Mouse (Mus musculus) G1E (cell line): ENCODE results near the gene Khdrbs1. TPM values are rescaled to one million over a fixed set of nuclear protein-coding genes. Genes with fewer than 3 reads are reported as not detected.

Experiments used
- ATAC-seq: 2 replicates; pipeline ENCODE4 v1.8.0; 2016; ENCODE audit warnings: mild to moderate bottlenecking; ENCODE audit not compliant: insufficient number of reproducible peaks, poor library complexity, low FRiP score, severe bottlenecking; ENCODE audit errors: extremely low read depth
- DNase-seq: peaks from one replicate; pipeline ENCODE4 v3.0.0; 2012; ENCODE audit warnings: low spot score
- H3K27me3 ChIP-seq: 2 replicates; pipeline ENCODE4 v1.6.1; 2012; ENCODE audit warnings: mild to moderate bottlenecking, low read length, inconsistent platforms; ENCODE audit not compliant: insufficient read depth
- H3K36me3 ChIP-seq: replicated peaks from 2 replicates; pipeline ENCODE3; 2012; ENCODE audit warnings: mild to moderate bottlenecking, inconsistent platforms
- H3K4me1 ChIP-seq: 2 replicates; pipeline ENCODE4 v1.6.1; 2012; ENCODE audit warnings: low read depth, low read length, inconsistent platforms, mixed read lengths; ENCODE audit not compliant: insufficient read depth
- H3K4me3 ChIP-seq: 2 replicates; pipeline ENCODE4 v1.5.1; 2012; ENCODE audit warnings: low read depth, mild to moderate bottlenecking, inconsistent platforms, low read length, moderate library complexity, mixed read lengths
- H3K9me3 ChIP-seq: replicated peaks from 2 replicates; pipeline ENCODE4 v1.6.1; 2012; ENCODE audit warnings: inconsistent platforms
- CTCF ChIP-seq: IDR thresholded peaks from 2 replicates; pipeline ENCODE4 v1.5.1; 2012; ENCODE audit warnings: low read depth, low read length, inconsistent platforms, mixed read lengths
- GATA1 ChIP-seq: IDR thresholded peaks from 2 replicates; pipeline ENCODE4 v1.6.1; 2012; ENCODE audit warnings: borderline replicate concordance, low read length, inconsistent platforms, mixed read lengths
- GATA2 ChIP-seq: IDR thresholded peaks from 2 replicates; pipeline ENCODE4 v1.6.1; 2012; ENCODE audit warnings: low read depth, low read length, inconsistent platforms, borderline replicate concordance
- POLR2AphosphoS5 ChIP-seq: IDR thresholded peaks from 2 replicates; pipeline ENCODE4 v1.6.1; 2012; ENCODE audit warnings: low read depth, low read length, inconsistent platforms; ENCODE audit not compliant: insufficient replicate concordance
- TAL1 ChIP-seq: conservative IDR thresholded peaks from 2 replicates; pipeline ENCODE4 v1.6.1; 2012; ENCODE audit warnings: low read depth, low read length, inconsistent platforms, mixed read lengths
- polyA plus RNA-seq: library from polyadenylated mRNA; stranded (reverse); fragments of >175 nt; gene quantifications from 2 replicates; pipeline ENCODE4 v1.2.3, GENCODE M21; 2012
- total RNA-seq, 2 experiments: library from RNA; stranded (forward) in 1 of 2; stranded (reverse) in 1 of 2; fragments of 200-1000 nt in 1 of 2; fragments of >200 nt in 1 of 2; fragmentation: Nextera tagmentation in 1 of 2; gene quantifications; 2 replicates each; pipeline ENCODE4 v1.2.3; 2014 to 2017

Gene Khdrbs1
- total and polyA plus RNA-seq, 3 experiments: 87.2 to 260 (median 133) TPM

DNA sequence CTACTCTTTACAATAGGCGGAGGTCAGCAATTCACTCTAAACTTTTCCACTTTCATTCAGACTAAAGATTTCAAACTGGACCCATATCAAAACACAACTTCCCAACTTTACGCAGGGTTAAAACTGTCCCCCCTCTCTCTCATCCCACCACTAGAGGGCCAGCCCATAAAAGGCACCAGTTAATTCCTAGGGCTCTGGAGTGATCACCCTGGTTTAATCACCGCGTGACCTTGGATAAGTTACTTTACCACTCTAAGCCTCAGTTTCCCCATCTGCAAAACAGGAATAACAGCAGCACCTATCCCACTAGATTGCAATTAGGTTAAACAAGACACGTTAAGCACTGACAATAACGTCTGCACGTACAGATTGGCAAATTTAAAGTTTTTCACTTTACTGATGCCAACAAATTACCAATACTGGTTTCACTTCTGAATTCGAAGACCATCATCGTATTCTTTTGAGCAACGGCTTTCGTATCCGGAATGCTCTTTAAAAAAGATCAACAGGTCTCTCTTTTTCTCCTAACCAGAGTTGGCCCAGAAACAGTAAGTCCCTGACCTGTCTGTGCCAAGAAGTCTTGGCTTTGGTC lies 70.5 kb downstream of the Khdrbs1 start:
- TF ChIP-seq GATA1: no peak
- peak; percentile 75 for TF ChIP-seq CTCF
- peaks cover 36% of the 10 kb centered on the region for H3K36me3 ChIP-seq
- H3K27me3 ChIP-seq: no peaks in the 10 kb centered on the region
- H3K9me3 ChIP-seq: no peaks in the 10 kb centered on the region
- ATAC-seq (peak; percentile 57), DNase-seq (peak; percentile 67)
- peak overlapping the region; percentile 96 for H3K4me3 ChIP-seq
- peaks cover 23% of the 10 kb centered on the region for H3K4me1 ChIP-seq

DNA sequence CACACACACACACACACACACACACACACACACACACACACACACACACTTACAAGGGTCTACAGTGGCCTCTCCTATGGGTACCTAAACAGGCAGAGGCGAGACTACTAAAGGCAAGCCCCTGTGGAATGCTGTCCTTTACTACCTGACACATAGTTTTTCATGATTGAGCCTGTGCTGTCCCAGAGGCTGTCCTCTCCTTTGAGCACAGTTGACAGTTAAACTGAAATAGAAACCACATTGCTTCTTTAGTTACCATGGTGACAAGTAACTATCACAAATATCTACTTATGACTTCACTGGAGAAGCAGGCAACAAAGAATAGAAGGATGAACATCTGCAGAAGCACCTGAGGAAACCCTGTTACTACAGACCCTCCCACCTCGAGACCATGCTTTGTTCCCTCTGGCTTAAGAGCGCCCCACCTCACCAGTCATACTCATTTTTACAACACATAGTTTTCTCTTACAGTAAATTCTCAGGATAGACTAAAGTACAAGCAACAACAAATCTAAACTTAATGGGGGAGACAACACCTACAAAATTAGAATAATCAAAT lies 79.8 kb downstream of the Khdrbs1 start:
- TF ChIP-seq POLR2AphosphoS5 (no peak), CTCF (no peak), GATA1 (no peak), TAL1 (no peak)
- ATAC-seq (no peak), DNase-seq (no peak)
- Histone ChIP-seq H3K4me1 (peaks cover 8% of the 10 kb centered on the region), H3K4me3 (no peak overlapping the region), H3K27me3 (no peaks in the 10 kb centered on the region), H3K9me3 (no peaks in the 10 kb centered on the region), H3K36me3 (peaks cover 78% of the 10 kb centered on the region)

DNA sequence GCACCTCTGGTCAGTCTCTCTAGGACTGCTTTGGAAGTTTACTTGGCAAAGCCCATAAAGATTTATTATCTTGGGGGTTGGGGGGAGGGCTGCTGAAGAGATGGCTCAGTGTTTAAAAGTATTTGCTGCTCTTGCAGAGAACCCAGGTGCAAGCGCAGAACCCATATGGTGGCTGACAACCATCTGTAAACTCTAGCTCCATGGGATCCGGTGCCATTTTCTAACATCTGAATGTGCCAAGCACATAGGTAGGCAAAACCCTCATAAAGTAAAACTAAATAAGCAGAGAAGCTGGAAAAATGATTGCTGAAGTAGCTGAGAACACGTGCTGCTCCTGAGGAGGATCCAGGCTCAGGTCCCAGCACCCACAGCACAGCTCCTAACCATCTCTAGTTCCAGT lies 80.5 kb downstream of the Khdrbs1 start:
- Histone ChIP-seq H3K27me3 (no peaks in the 10 kb centered on the region), H3K36me3 (peaks cover 82% of the 10 kb centered on the region), H3K4me1 (peaks cover 8% of the 10 kb centered on the region), H3K9me3 (no peaks in the 10 kb centered on the region), H3K4me3 (no peak overlapping the region)
- no peak for DNase-seq
- no peak for TF ChIP-seq GATA1
- no peak for TF ChIP-seq TAL1
- TF ChIP-seq POLR2AphosphoS5: no peak
- TF ChIP-seq GATA2: no peak
- TF ChIP-seq CTCF: no peak
- ATAC-seq: no peak

DNA sequence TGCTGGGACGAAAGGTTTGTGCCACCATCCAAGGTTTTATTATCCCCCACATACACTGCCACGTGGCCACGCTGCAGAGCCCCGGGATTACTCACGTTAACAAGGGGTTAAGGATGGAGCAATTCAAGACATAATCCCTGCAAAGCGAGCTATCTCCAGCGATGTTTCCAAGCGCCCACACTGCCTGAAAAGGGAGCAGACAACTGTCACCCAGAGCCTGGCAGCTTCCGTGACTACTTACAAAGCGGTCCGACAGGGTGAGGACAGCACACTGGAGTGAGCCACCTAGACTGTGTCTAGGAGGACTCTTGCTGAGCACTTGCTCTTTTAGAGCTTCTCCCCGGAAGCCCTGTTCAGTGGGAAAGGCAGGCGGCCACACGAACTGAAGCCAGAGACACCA lies 87.3 kb downstream of the Khdrbs1 start:
- no peak overlapping the region for H3K4me3 ChIP-seq
- no peaks in the 10 kb centered on the region for H3K9me3 ChIP-seq
- peaks cover 94% of the 10 kb centered on the region for H3K36me3 ChIP-seq
- H3K27me3 ChIP-seq: no peaks in the 10 kb centered on the region
- DNase-seq (no peak), ATAC-seq (no peak)
- H3K4me1 ChIP-seq: no peaks in the 10 kb centered on the region
- TF ChIP-seq GATA1 (no peak), GATA2 (no peak), POLR2AphosphoS5 (no peak), TAL1 (no peak), CTCF (no peak)

Other genes with a start within 250 kb of the Khdrbs1 start
- 14.5 and 18.7 TPM in 2 replicates for gene Marcksl1, start 228.7 kb downstream of the Khdrbs1 start, total RNA-seq (2014; fragmentation: Nextera tagmentation)
- 13.4 and 13.6 TPM in 2 replicates for gene Marcksl1, start 228.7 kb downstream of the Khdrbs1 start, total RNA-seq (2017)
- gene Marcksl1, start 228.7 kb downstream of the Khdrbs1 start, polyA plus RNA-seq: 38.9 and 47.0 TPM in 2 replicates
- 79.8 and 86.5 TPM in 2 replicates for gene Hdac1, start 199.6 kb downstream of the Khdrbs1 start, total RNA-seq (2014; fragmentation: Nextera tagmentation)
- gene Hdac1, start 199.6 kb downstream of the Khdrbs1 start, total RNA-seq (2017): 64.5 and 76.7 TPM in 2 replicates
- 53.7 and 63.6 TPM in 2 replicates for gene Hdac1, start 199.6 kb downstream of the Khdrbs1 start, polyA plus RNA-seq
- gene Lck, start 168.7 kb downstream of the Khdrbs1 start, total RNA-seq (2014; fragmentation: Nextera tagmentation): 3.5 TPM in 1 of 2 replicates, not detected in the other
- gene Lck, start 168.7 kb downstream of the Khdrbs1 start, total RNA-seq (2017): 1.7 and 2.1 TPM in 2 replicates
- 1.3 and 1.8 TPM in 2 replicates for gene Lck, start 168.7 kb downstream of the Khdrbs1 start, polyA plus RNA-seq
- gene Fam167b, start 163.8 kb downstream of the Khdrbs1 start, total RNA-seq (2014; fragmentation: Nextera tagmentation): not detected in 2 replicates
- gene Fam167b, start 163.8 kb downstream of the Khdrbs1 start, total RNA-seq (2017): not detected in 2 replicates
- gene Fam167b, start 163.8 kb downstream of the Khdrbs1 start, polyA plus RNA-seq: not detected in 2 replicates
- gene Eif3i, start 141.7 kb downstream of the Khdrbs1 start, total RNA-seq (2014; fragmentation: Nextera tagmentation): 152 and 159 TPM in 2 replicates
- 241 and 272 TPM in 2 replicates for gene Eif3i, start 141.7 kb downstream of the Khdrbs1 start, total RNA-seq (2017)
- 130 and 133 TPM in 2 replicates for gene Eif3i, start 141.7 kb downstream of the Khdrbs1 start, polyA plus RNA-seq
- gene Tmem234, start 141.6 kb downstream of the Khdrbs1 start, total RNA-seq (2014; fragmentation: Nextera tagmentation): 129 and 155 TPM in 2 replicates
- 104 and 120 TPM in 2 replicates for gene Tmem234, start 141.6 kb downstream of the Khdrbs1 start, total RNA-seq (2017)
- 207 and 224 TPM in 2 replicates for gene Tmem234, start 141.6 kb downstream of the Khdrbs1 start, polyA plus RNA-seq
- 1.7 TPM in 1 of 2 replicates, not detected in the other for gene Dcdc2b, start 128.0 kb downstream of the Khdrbs1 start, total RNA-seq (2014; fragmentation: Nextera tagmentation)
- gene Dcdc2b, start 128.0 kb downstream of the Khdrbs1 start, total RNA-seq (2017): 0.33 TPM in 1 of 2 replicates, not detected in the other
- gene Dcdc2b, start 128.0 kb downstream of the Khdrbs1 start, polyA plus RNA-seq: 0.25 TPM in 1 of 2 replicates, not detected in the other
- gene Iqcc, start 123.2 kb downstream of the Khdrbs1 start, total RNA-seq (2014; fragmentation: Nextera tagmentation): 23.6 and 24.4 TPM in 2 replicates
- gene Iqcc, start 123.2 kb downstream of the Khdrbs1 start, total RNA-seq (2017): 35.0 and 36.7 TPM in 2 replicates
- gene Iqcc, start 123.2 kb downstream of the Khdrbs1 start, polyA plus RNA-seq: 7.0 and 8.8 TPM in 2 replicates
- gene Ccdc28b, start 118.4 kb downstream of the Khdrbs1 start, total RNA-seq (2014; fragmentation: Nextera tagmentation): 1.1 TPM in 1 of 2 replicates, not detected in the other
- 20.7 and 23.8 TPM in 2 replicates for gene Ccdc28b, start 118.4 kb downstream of the Khdrbs1 start, total RNA-seq (2017)
- gene Ccdc28b, start 118.4 kb downstream of the Khdrbs1 start, polyA plus RNA-seq: 4.8 and 4.9 TPM in 2 replicates
- gene Txlna, start 101.2 kb downstream of the Khdrbs1 start, total RNA-seq (2014; fragmentation: Nextera tagmentation): 35.5 and 39.7 TPM in 2 replicates
- 73.5 and 79.6 TPM in 2 replicates for gene Txlna, start 101.2 kb downstream of the Khdrbs1 start, total RNA-seq (2017)
- 57.1 and 62.5 TPM in 2 replicates for gene Txlna, start 101.2 kb downstream of the Khdrbs1 start, polyA plus RNA-seq
- 54.7 and 57.9 TPM in 2 replicates for gene Kpna6, start 69.5 kb downstream of the Khdrbs1 start, total RNA-seq (2014; fragmentation: Nextera tagmentation)
- gene Kpna6, start 69.5 kb downstream of the Khdrbs1 start, total RNA-seq (2017): 21.0 and 23.1 TPM in 2 replicates
- 19.9 and 21.0 TPM in 2 replicates for gene Kpna6, start 69.5 kb downstream of the Khdrbs1 start, polyA plus RNA-seq
- 18.3 and 24.8 TPM in 2 replicates for gene Tmem39b, start 45.5 kb downstream of the Khdrbs1 start, total RNA-seq (2014; fragmentation: Nextera tagmentation)
- gene Tmem39b, start 45.5 kb downstream of the Khdrbs1 start, total RNA-seq (2017): 2.1 and 3.9 TPM in 2 replicates
- gene Tmem39b, start 45.5 kb downstream of the Khdrbs1 start, polyA plus RNA-seq: 31.1 and 34.3 TPM in 2 replicates
- 712 and 801 TPM in 2 replicates for gene Ptp4a2, start 68.9 kb upstream of the Khdrbs1 start, total RNA-seq (2014; fragmentation: Nextera tagmentation)
- 371 and 464 TPM in 2 replicates for gene Ptp4a2, start 68.9 kb upstream of the Khdrbs1 start, total RNA-seq (2017)
- 37.5 and 45.6 TPM in 2 replicates for gene Ptp4a2, start 68.9 kb upstream of the Khdrbs1 start, polyA plus RNA-seq
- not detected in 2 replicates for gene Spocd1, start 186.9 kb upstream of the Khdrbs1 start, total RNA-seq (2014; fragmentation: Nextera tagmentation)
- not detected in 2 replicates for gene Spocd1, start 186.9 kb upstream of the Khdrbs1 start, total RNA-seq (2017)
- not detected in 2 replicates for gene Spocd1, start 186.9 kb upstream of the Khdrbs1 start, polyA plus RNA-seq
- not detected in 2 replicates for gene Adgrb2, start 242.6 kb upstream of the Khdrbs1 start, total RNA-seq (2014; fragmentation: Nextera tagmentation)
- gene Adgrb2, start 242.6 kb upstream of the Khdrbs1 start, total RNA-seq (2017): 0.71 TPM in 1 of 2 replicates, not detected in the other
- not detected in 2 replicates for gene Adgrb2, start 242.6 kb upstream of the Khdrbs1 start, polyA plus RNA-seq